Mouse (Mus musculus) layer of hippocampus, adult 11-12 months (tissue): ENCODE data around the gene Taf9b.
"Not testable (repeated sequence)": the region's sequence is repeated elsewhere in the genome, so short reads cannot be mapped to it uniquely, and the experiment has no call there.

ENCODE experiments used
- DNase-seq: peaks from one replicate; pipeline ENCODE4 v3.0.0; 2022; ENCODE audit warnings: low spot score

Gene Taf9b

GRCm38 (mm10) chrX:106221058-106221457, at the start of gene Taf9b:
Gene Taf9b (minus strand): TSS chrX:106221158.
- no peak for DNase-seq

- DNase-seq, result no peak
Observed at GRCm38 (mm10) chrX:106255276-106255675, 34.3 kb upstream of the Taf9b start, which contains the start of gene Fnd3c2. Gene Fnd3c2 (minus strand): TSS chrX:106255376.

- DNase-seq, result peak; percentile 73
Observed at GRCm38 (mm10) chrX:106219171-106220032, 1.6 kb downstream of the Taf9b start.

GRCm38 (mm10) chrX:106209100-106209499, 11.9 kb downstream of the Taf9b start:
- no peak for DNase-seq

- no peak for DNase-seq
Observed at GRCm38 (mm10) chrX:106198904-106199303, 22.1 kb downstream of the Taf9b start.

- DNase-seq, result no peak
Observed at GRCm38 (mm10) chrX:106197308-106197707, 23.6 kb downstream of the Taf9b start.

GRCm38 (mm10) chrX:106194361-106194760, 26.6 kb downstream of the Taf9b start:
- not testable (repeated sequence) for DNase-seq

GRCm38 (mm10) chrX:106190091-106190490, 30.9 kb downstream of the Taf9b start:
- no peak for DNase-seq

- no peak for DNase-seq
Observed at GRCm38 (mm10) chrX:106189356-106189755, 31.6 kb downstream of the Taf9b start.

- DNase-seq, result no peak
Observed at GRCm38 (mm10) chrX:106187737-106188136, 33.2 kb downstream of the Taf9b start.

- peak; percentile 93 for DNase-seq
Observed at GRCm38 (mm10) chrX:106186713-106187649, 34.0 kb downstream of the Taf9b start, which contains the start of gene Pgk1. Gene Pgk1 (plus strand): TSS chrX:106187100.

- no peak for DNase-seq
Observed at GRCm38 (mm10) chrX:106185706-106186105, 35.3 kb downstream of the Taf9b start.

- no peak for DNase-seq
Observed at GRCm38 (mm10) chrX:106184279-106184678, 36.7 kb downstream of the Taf9b start.

- DNase-seq, result no peak
Observed at GRCm38 (mm10) chrX:106176331-106176730, 44.6 kb downstream of the Taf9b start.

- no peak for DNase-seq
Observed at GRCm38 (mm10) chrX:106171853-106172154, 49.2 kb downstream of the Taf9b start.

- peak; percentile 79 for DNase-seq
Observed at GRCm38 (mm10) chrX:106171106-106171852, 49.7 kb downstream of the Taf9b start.

- no peak for DNase-seq
Observed at GRCm38 (mm10) chrX:106165089-106165488, 55.9 kb downstream of the Taf9b start.

GRCm38 (mm10) chrX:106164555-106164954, 56.4 kb downstream of the Taf9b start:
- DNase-seq, result no peak

- no peak for DNase-seq
Observed at GRCm38 (mm10) chrX:106163995-106164394, 57.0 kb downstream of the Taf9b start.
